Mouse (Mus musculus): ENCODE results near the gene Sh3bgrl3.

DNA sequence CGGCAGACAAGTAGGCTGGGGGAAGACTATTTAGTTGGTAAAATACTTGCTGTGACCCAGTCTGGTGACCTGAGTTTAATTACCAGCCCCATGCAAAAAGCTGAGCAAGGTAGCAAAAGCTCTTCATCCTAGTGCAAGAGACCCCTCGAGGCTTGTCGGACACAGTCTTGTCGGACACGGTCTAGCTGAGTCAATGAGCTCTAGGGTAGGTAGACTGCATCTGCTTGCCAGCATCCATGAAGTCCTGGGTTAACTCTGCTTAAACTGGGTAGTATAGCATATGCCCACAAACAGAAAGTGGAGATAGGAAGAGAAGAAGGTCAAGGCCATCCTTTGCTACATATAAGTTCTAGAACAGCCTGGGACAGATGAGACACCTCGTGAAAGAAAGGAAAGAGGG is 30.2 kb upstream of the Sh3bgrl3 start:
- no peak for TF ChIP-seq POLR2A (IDR thresholded peaks at IDR 0.05; ENCODE audit: low read depth, low read length)
- no peak for TF ChIP-seq TBP (conservative IDR thresholded peaks at IDR 0.05; ENCODE audit: low read depth, low read length)
- no peak for TF ChIP-seq EP300 (IDR thresholded peaks at IDR 0.05; ENCODE audit: low read length)

All from CH12.LX (cell line).